Mouse (Mus musculus) spleen, postnatal 4 days (tissue): ENCODE results near the gene Tssc4.
A peak's percentile ranks its signal among the peaks of the same experiment; 100 is the strongest.

Experiments
- DNase-seq, 2 experiments: peaks; one replicate each; pipeline ENCODE4 v3.0.0; 2022; ENCODE audit warnings: low spot score in 2 of 2

Tssc4 gene

DNA sequence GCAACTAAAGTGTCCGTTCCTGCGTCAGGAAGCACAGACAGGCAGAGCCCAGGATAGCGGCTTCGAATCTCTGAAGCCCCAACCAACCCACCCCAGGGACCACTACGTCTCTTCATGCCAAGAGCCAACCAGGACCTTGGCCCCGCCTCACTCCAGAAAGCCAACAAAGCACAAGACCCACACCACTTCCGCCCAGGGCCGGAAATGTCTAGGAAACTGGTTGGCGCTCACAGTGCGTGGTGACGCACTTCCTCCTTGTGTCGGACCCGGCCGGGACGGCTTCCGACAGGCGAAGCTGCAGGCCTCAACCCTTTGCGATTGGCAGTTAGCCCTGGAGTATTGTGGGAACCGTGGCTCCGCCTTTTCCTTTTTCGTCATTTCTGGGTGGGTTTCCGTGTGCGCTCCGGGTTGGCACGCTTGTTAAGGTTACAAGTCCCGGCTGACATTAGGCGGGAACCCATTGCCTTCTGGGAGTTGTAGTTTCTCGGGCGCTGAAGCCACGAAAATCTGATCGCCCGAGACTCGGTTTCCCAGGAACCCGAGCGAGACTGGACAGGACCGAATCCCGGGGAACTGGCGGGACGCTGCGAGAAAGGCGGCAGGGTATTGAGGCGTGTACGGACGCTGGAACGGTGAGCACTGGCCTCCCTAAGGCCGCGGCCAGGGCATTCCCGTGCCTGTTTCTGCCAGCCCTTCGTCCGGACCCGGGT lies at the start of gene Tssc4:
Gene Tssc4 (plus strand): TSS at position 368 of the 710 bp plus-strand sequence.
- DNase-seq = peak; percentile 92 to 94

GRCm38 (mm10) chr7:143020040-143020439 lies 49.0 kb upstream of the Tssc4 start:
- no peak for DNase-seq

DNA sequence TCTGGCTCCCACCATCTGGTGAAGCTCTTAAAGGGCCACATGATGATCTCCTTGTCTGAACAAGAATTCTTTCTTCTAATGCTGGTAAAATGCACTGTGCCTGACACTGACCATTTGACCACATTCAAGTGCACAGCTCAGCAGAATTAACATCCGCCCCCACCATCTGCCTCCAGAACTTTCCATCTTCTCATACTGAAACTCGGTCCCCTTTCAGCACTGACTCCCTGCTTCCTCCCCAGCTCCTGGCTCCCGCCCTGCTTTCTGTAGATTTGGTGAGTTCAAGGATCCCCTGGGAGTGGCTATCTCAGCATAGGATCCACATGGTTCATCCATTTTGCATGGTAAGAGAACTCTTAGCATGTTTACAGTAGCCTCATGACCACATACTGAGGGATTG lies 48.3 kb upstream of the Tssc4 start:
- DNase-seq = no peak

- no peak for DNase-seq
These were observed 47.5 kb upstream of the Tssc4 start for GRCm38 (mm10) chr7:143021356-143022164.

DNA sequence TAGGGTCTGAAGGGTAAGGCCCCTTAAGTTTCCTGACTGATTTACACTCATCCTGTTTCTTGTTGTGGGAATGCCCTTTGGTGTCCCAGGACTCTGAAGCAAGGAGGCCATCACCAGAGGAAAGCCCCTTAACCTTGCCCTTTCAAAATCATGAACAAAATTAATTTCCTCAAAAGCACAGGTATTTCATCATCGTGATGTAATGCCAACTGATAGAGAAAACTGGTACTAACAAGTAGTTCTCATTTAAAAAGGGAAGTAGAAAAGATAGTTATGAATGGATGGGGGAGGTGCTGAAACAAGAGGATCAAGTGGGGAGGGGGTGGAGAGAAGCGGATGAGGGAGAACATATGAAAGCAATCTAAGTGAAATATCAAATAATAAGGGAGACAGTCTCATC lies 45.5 kb upstream of the Tssc4 start:
- DNase-seq = no peak

- DNase-seq = no peak
These were observed 44.8 kb upstream of the Tssc4 start for GRCm38 (mm10) chr7:143024293-143024692.

GRCm38 (mm10) chr7:143025496-143025895 lies 43.6 kb upstream of the Tssc4 start:
- DNase-seq = no peak

DNA sequence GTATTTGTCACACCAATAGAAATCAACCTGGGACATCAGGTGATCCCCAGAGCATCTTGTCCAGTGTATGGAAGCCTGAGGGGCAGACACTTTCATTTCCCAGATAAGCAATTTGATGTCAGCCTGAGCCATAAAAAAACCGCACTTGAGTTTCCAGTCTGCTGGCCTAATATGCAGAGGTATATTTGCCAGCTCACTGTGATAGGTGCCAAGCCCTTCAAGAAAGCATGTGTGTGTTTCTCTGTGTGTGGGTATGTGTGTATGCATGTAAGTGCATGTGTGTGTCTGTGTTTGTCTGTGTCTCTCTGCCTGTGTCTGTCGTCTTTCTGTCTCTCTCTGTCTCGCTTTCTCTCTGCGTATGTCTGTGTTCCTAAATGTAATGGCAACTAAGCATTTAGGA lies 41.9 kb upstream of the Tssc4 start:
- no peak for DNase-seq

DNA sequence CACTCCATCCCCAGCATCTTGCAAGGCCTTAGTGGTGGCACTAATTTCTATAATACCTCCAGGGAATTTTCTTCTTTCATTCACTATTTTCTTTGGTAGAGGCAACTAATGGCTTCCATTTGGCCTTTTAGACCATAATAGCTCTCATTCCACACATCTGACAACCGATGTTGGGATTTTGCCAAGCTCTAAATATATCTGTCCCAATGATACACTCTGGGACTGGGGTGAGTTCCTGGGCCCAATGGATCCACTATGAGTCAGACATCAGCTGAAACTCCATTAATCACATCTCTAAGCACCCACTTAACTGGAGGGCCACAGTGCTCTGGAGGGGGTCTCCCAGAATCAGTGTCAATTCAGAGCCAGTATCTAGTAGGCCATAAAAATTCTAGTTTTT lies 37.2 kb upstream of the Tssc4 start:
- no peak for DNase-seq

DNA sequence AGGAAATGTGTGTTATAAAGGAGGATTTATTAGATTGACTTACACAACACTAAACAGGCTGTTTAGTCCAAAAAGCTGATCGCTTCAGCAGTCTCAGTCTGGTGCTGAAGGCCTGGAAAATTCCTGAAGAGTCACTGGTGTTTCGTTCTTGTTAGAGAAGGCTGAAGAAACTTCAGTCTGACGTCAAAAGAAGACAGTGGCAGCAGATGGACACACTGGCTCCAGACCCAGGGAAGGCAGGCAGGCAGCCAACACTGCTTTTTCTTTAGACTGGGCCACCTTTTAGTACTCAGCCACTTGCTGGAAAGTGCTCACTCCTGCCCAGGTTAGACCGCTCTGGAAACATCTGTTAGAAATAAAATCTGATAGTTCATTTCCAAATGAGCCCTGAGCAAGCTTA lies 35.5 kb upstream of the Tssc4 start:
- DNase-seq = no peak

DNA sequence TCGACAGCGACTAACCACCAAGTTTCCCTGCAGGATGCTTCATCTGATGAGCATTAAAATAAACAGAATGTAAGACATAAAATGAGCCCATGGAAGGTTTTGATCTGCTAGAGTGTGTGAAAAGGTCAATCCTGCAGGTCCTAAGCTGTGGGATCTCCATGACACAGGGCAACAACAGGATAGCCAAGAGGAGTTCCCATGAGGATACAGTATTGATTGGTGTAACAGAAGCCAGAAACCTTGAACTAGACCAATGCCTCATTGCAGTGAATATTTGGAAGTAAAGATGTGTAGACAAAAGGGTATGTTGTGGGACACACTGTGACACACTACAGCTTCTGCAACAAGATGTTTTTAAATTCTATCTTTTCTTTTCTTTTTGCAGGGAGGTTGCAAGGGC lies 34.9 kb upstream of the Tssc4 start:
- DNase-seq = no peak

DNA sequence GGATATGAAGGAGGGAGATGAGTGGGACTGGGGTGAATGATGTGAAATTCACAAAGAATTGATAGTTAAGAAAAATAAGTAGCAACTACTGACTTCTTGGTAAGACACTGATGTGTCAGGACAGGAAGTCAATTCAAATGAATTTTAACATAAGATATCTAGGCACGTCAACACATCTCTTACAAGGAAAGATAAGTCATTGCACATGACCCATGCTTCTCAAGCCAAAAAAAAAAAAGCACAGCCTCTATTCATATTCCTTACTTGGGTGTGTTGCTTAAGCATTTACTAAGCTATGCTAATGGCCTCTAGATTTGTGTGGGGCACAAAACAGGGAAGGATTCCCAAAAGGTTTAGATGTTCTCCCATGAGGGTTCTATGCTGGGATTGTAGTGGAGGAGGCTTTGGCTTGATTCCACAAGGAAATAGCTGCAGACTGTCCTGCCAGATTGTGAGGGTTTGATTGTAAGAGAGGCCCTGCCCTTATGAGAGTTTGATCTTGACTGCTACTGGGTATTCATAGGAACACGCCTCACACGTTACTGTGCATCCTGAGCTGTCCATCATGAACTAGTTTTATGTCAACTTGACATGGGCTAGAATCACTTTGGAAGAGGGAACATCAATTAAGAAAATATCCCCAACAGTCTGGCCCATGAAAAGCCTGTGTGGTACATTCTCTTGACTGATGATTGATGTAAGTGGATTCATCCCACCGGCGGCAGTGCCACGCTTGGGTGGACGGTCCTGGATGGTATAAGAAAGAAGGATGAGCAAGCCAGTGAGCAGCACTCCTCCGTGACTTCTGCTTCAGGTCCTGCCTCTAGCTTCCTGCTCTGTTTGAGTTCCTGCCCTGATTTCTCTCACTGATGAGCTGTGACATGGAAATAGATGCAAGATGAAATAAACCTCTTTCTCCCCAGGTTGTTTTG lies 34.3 kb upstream of the Tssc4 start:
- DNase-seq = no peak

DNA sequence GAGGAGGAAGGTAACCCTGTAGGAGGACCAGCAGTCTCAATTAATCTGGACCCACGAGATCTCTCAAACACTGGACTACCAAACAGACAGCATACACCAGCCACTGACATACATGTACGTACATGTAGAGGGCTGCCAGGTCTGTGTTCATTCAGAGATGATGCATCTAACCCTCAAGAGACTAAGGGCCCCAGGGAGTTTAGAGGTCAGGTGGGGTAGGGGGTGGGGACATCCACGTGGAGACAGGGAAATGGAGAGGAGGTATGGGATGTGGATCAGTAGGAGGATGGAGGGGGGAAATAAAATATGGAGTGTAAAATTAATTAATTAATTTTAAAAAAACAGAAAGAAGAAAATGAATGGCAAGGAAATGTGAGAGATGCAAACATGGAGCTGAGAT lies 32.3 kb upstream of the Tssc4 start:
- DNase-seq = no peak

DNA sequence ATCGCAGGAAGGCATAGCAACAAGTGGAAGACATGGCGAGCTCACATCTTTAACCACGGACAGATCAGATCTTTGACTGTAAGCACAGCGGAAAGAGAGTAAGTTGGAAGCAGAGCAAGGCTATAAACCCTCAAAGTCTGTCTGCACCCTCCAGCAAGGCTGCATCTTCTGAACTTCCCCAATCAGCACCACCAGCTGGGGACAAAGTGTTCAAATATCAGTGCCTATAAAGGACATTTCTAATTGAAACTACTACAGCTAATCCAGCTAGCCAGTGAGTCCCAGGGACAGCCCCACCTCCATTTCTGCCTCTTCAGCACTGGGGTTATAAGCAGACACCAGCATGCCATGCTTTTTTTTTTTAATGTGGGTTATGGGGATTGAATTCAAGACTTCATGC lies 31.7 kb upstream of the Tssc4 start:
- DNase-seq = no peak

GRCm38 (mm10) chr7:143038174-143038931 lies 30.7 kb upstream of the Tssc4 start:
- no peak for DNase-seq

GRCm38 (mm10) chr7:143040561-143040960 lies 28.5 kb upstream of the Tssc4 start:
- DNase-seq = no peak

DNA sequence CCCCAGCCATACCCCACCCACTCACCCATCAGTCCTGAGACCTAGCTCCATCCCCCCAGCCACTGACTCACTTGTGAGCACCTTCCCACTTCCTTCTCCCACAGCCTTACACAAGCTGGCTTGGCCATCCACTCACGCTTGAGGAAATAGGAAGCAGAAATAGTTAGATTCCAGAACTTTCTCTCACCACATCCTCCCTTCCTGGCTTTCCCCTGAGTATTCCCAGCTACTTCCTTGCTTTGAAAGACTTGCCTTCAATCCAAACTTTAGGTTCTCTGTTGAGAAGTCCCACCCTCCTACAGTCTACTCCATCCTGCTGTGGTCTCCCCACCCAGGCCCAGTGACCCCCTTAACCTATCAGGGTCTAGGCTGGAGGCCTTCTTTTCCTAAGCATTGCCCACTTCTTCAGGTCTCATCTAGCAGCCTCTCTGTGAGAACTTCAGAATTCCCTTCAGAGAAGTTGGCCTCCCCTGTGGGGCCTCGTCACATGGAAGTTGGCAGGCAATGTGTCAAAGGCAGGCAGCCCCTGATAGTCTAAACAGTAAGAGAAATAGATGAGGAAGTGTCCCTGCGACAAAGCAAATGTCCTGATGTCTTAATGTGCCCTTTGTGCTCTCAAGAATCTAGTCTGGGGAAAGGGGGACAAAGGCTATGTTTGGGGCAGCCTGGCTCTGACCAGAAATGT lies 27.8 kb upstream of the Tssc4 start:
- DNase-seq = no peak

DNA sequence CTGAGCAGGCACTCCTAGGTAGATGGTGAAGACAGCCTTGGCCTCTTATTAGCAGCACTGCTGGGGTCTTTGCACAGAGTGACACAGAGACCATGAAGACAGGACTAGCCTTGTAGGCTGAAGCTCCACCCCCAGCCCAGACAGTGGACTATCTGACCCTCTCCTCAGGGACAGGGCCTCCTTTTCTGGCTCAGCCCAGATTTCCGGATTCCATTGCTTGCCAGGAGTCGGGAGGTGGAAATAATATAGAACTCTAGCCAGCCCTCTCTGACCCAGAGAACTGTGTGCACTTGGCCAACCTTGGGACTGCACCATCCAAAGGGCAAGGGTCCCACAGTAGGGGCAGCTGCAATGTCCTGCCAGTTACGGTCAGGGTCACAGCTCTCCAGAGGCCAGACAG lies 27.0 kb upstream of the Tssc4 start:
- DNase-seq = no peak

DNA sequence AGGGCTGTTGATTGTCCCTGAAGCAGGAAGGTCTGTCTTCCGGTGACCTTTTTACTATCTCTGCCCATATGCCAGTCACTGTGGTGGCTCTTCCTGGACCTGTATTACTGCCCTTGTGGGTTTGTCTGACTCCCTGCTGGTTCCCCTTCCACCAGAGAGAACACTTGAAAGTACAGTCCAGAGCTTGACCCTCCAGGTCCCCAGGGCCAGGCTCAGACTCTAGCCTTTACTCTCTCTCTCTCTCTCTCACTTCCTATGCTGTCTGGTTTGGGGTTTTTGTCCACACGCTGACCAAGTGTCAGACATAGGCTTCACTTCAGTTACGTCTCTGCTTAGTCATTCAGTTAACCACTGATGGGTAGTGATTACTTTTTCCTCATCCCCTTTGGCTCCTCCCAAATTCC lies 26.1 kb upstream of the Tssc4 start:
- no peak for DNase-seq

- DNase-seq = no peak
These were observed 24.8 kb upstream of the Tssc4 start for GRCm38 (mm10) chr7:143044049-143044825.
